Mouse (Mus musculus): ENCODE measurements around the gene Pmepa1. TPM values are rescaled to one million over a fixed set of nuclear protein-coding genes. Genes with fewer than 3 reads are reported as not detected.

Pmepa1 gene
- total and polyA plus RNA-seq, 2 experiments from 2014 or later: 4.3 to 12.9 TPM

DNA sequence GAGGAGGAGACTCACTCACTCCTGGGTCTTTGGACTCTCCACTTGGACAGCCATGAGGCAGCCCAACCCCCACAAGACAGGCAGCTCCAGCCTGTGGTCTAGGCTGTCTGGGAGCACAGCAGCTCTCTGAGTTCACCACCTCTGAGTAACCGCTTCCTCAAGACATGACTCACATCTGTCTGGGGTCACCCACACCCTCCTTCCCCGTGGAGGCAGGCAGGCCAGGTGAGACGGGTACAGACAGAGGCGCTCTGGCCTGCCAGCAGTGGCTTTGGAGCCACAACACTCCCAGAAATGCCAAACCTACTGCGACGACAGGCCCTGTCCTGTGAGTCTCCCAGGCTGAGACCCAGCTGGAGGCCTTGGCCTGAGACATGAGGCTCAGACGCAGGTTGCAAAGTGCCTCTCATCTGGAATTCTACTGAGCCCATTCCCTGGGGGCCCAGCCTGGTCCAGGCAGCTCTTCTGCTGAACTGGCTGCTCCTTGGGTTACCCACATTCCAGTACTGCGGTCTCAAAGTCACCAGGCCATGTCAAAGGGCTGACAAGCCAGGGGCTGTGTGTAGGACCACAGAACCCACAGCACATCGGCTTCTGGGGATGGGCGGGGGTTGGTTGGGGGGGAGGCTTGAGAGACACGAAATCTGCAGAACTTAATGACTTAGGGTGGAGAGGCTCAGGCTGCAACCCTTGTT, 12.6 kb downstream of the Pmepa1 start:
- H3K9ac ChIP-seq (replicated peaks; ENCODE audit: low read depth, low read length): no peak overlapping the region
- no peak overlapping the region for H3K4me3 ChIP-seq (ENCODE audit: low read depth, low read length)
- H3K36me3 ChIP-seq (replicated peaks; ENCODE audit: control insufficient read depth, insufficient read depth, low read length): no peaks in the 10 kb centered on the region
- H3K9me3 ChIP-seq (replicated peaks; ENCODE audit: control insufficient read depth, low read length): no peaks in the 10 kb centered on the region
- TF ChIP-seq CTCF (IDR thresholded peaks at IDR 0.05; ENCODE audit: low read depth): no peak
- no peak for TF ChIP-seq EP300 (IDR thresholded peaks at IDR 0.05; ENCODE audit: low read depth)
- no peak overlapping the region for H3K4me2 ChIP-seq (ENCODE audit: low read depth, low read length)
- DNase-seq (ENCODE audit: low spot score) (no peak), ATAC-seq (ENCODE audit: insufficient read depth, low read depth) (no peak; the same call in 1 of the 2 replicates)
- peaks cover 48% of the 10 kb centered on the region for H3K4me1 ChIP-seq (ENCODE audit: control insufficient read depth, insufficient read depth)
- H3K27me3 ChIP-seq (ENCODE audit: control insufficient read depth, insufficient read depth, low read length): no peaks in the 10 kb centered on the region
- H3K27ac ChIP-seq (ENCODE audit: low read depth): no peak overlapping the region
- 51% methylated on average over 11 of the region's 11 CpGs for WGBS

DNA sequence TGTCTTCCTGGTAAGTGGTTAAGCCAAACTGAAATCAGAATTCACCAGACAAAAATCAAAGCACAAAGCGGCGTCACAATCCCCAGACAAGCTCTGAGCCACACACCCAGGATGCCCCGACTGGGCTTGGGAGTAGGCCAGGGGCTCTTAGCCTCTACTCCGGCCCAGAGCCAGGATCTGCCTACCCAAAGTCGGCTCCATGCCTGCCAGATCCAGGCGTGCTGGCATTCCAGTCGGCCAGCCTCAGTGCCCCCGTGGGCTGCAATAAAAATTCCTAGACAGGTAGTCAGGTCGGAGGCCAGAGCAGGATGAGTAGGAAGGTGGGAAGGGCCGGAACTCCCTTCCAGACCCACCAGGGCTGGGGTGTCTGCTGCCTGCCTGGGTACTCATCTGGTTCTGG, 14.8 kb downstream of the Pmepa1 start:
- Histone ChIP-seq H3K4me3 (ENCODE audit: low read depth, low read length) (no peak overlapping the region), H3K4me1 (ENCODE audit: control insufficient read depth, insufficient read depth) (peaks cover 61% of the 10 kb centered on the region), H3K9me3 (replicated peaks; ENCODE audit: control insufficient read depth, low read length) (no peaks in the 10 kb centered on the region), H3K4me2 (ENCODE audit: low read depth, low read length) (no peak overlapping the region), H3K36me3 (replicated peaks; ENCODE audit: control insufficient read depth, insufficient read depth, low read length) (no peaks in the 10 kb centered on the region), H3K27ac (ENCODE audit: low read depth) (peak overlapping the region; percentile 39; the same call in 1 of the 2 replicates), H3K27me3 (ENCODE audit: control insufficient read depth, insufficient read depth, low read length) (no peaks in the 10 kb centered on the region), H3K9ac (replicated peaks; ENCODE audit: low read depth, low read length) (no peak overlapping the region)
- 40% methylated on average over 10 of the region's 10 CpGs for WGBS
- ATAC-seq (ENCODE audit: insufficient read depth, low read depth) (no peak), DNase-seq (ENCODE audit: low spot score) (peak; percentile 21)
- TF ChIP-seq CTCF (IDR thresholded peaks at IDR 0.05; ENCODE audit: low read depth) (no peak), EP300 (IDR thresholded peaks at IDR 0.05; ENCODE audit: low read depth) (no peak)

DNA sequence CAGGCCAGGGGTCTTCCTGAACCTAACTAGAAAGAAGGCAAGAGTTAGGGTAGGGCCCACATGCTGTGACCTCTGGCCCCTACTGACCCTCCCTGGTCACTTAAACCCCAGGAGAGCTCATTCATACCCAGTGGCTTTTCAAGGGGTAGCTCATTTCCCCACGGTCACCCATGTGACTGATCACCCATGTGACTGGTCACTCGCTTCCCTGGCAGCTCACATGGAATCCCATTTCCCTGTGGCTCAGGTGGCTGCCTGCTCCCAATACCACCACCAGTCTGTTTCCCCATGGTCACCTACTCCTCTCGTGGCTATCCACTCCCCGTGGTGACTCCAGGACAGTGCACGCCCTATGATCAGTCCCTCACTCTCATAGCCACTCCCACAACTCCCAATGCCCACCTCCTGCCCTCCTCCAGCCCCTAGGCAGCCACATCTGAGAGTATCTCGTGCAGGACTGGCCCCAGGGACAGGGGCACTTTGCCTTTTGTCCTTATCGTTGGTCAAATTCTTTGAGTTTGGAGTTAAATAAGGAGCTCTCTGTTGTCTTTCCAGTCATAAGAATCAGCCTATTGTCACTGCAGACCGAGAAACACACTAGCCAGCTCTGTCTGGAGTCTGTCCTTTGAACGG, 17.8 kb downstream of the Pmepa1 start:
- peak; percentile 19 for DNase-seq (ENCODE audit: low spot score)
- Histone ChIP-seq H3K27ac (ENCODE audit: low read depth) (0 out of 2 replicates have a peak overlapping the region, but pooled peaks have one; percentile 17), H3K27me3 (ENCODE audit: control insufficient read depth, insufficient read depth, low read length) (no peaks in the 10 kb centered on the region), H3K36me3 (replicated peaks; ENCODE audit: control insufficient read depth, insufficient read depth, low read length) (no peaks in the 10 kb centered on the region), H3K4me3 (ENCODE audit: low read depth, low read length) (no peak overlapping the region), H3K9me3 (replicated peaks; ENCODE audit: control insufficient read depth, low read length) (no peaks in the 10 kb centered on the region), H3K4me2 (ENCODE audit: low read depth, low read length) (no peak overlapping the region), H3K4me1 (ENCODE audit: control insufficient read depth, insufficient read depth) (peaks cover 72% of the 10 kb centered on the region), H3K9ac (replicated peaks; ENCODE audit: low read depth, low read length) (no peak overlapping the region)
- 45% methylated on average over 9 of the region's 9 CpGs for WGBS
- peak; percentile 15; the same call in 1 of the 2 replicates for ATAC-seq (ENCODE audit: insufficient read depth, low read depth)
- TF ChIP-seq CTCF (IDR thresholded peaks at IDR 0.05; ENCODE audit: low read depth): no peak
- no peak for TF ChIP-seq EP300 (IDR thresholded peaks at IDR 0.05; ENCODE audit: low read depth)

DNA sequence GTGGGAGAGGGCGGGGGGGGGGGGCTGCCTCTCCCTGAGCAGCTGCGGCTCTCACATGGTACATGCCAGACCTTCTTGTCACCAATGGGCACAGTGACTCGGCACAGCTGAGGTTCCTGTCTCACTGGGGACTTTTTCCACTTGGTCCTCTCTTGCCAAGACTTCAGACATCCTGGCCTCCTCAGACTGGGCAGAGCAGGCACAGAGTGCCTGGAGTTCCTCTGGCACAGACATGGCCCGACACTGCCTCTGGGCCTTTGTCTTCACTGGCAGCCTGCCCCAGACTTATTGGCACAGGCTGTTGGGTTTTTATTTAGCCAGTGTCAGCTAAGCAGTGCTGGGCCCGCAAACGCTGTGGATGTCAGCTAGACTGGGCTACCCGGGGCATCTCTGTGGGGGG, 18.7 kb downstream of the Pmepa1 start:
- H3K9me3 ChIP-seq (replicated peaks; ENCODE audit: control insufficient read depth, low read length): no peaks in the 10 kb centered on the region
- 13% methylated on average over 7 of the region's 7 CpGs for WGBS
- DNase-seq (ENCODE audit: low spot score) (peak; percentile 70), ATAC-seq (ENCODE audit: insufficient read depth, low read depth) (peak; percentile 66)
- H3K27me3 ChIP-seq (ENCODE audit: control insufficient read depth, insufficient read depth, low read length): no peaks in the 10 kb centered on the region
- H3K27ac ChIP-seq (ENCODE audit: low read depth): peak overlapping the region; percentile 17; the same call in 1 of the 2 replicates
- no peak overlapping the region for H3K4me3 ChIP-seq (ENCODE audit: low read depth, low read length)
- H3K36me3 ChIP-seq (replicated peaks; ENCODE audit: control insufficient read depth, insufficient read depth, low read length): no peaks in the 10 kb centered on the region
- H3K4me2 ChIP-seq (ENCODE audit: low read depth, low read length): no peak overlapping the region
- H3K4me1 ChIP-seq (ENCODE audit: control insufficient read depth, insufficient read depth): peaks cover 81% of the 10 kb centered on the region
- no peak overlapping the region for H3K9ac ChIP-seq (replicated peaks; ENCODE audit: low read depth, low read length)
- TF ChIP-seq EP300 (IDR thresholded peaks at IDR 0.05; ENCODE audit: low read depth): no peak
- no peak for TF ChIP-seq CTCF (IDR thresholded peaks at IDR 0.05; ENCODE audit: low read depth)

DNA sequence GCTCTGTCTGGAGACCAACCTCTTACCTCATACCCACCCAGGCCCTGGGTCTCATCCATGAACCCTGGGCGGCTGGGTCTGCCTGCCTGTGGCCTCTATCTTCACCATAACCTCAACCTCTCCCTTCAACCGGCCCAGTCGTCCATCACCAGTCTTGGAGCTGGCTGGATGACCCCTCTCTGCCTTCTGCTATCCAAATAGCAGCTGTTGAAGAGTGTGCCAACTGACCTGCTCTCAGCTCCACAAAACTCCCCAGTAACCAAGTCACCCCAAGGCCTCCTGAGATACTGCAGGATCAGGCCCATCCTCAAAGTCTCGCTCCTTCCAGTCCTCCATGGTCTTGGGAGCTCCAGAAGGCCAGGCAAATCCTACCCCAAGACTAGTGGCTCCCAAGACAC, 19.8 kb downstream of the Pmepa1 start:
- Histone ChIP-seq H3K27ac (ENCODE audit: low read depth) (no peak overlapping the region), H3K27me3 (ENCODE audit: control insufficient read depth, insufficient read depth, low read length) (no peaks in the 10 kb centered on the region), H3K9ac (replicated peaks; ENCODE audit: low read depth, low read length) (no peak overlapping the region), H3K9me3 (replicated peaks; ENCODE audit: control insufficient read depth, low read length) (no peaks in the 10 kb centered on the region), H3K4me1 (ENCODE audit: control insufficient read depth, insufficient read depth) (peaks cover 80% of the 10 kb centered on the region), H3K4me2 (ENCODE audit: low read depth, low read length) (no peak overlapping the region), H3K4me3 (ENCODE audit: low read depth, low read length) (no peak overlapping the region), H3K36me3 (replicated peaks; ENCODE audit: control insufficient read depth, insufficient read depth, low read length) (no peaks in the 10 kb centered on the region)
- DNase-seq (ENCODE audit: low spot score) (no peak), ATAC-seq (ENCODE audit: insufficient read depth, low read depth) (no peak)
- 75% methylated on average over 4 of the region's 4 CpGs for WGBS
- TF ChIP-seq CTCF (IDR thresholded peaks at IDR 0.05; ENCODE audit: low read depth) (no peak), EP300 (IDR thresholded peaks at IDR 0.05; ENCODE audit: low read depth) (no peak)
